Mouse (Mus musculus) left cerebral cortex, adult 18-20 months (tissue): ENCODE results near the gene Rnls. TPM values are rescaled to one million over a fixed set of nuclear protein-coding genes. Genes with fewer than 3 reads are reported as not detected.
A peak's percentile ranks its signal among the peaks of the same experiment; 100 is the strongest.
"Not testable (repeated sequence)": the region's sequence is repeated elsewhere in the genome, so short reads cannot be mapped to it uniquely, and the experiment has no call there.

Experiments
- DNase-seq, 2 experiments: peaks; one replicate each; pipeline ENCODE4 v3.0.0; 2021 to 2022; ENCODE audit warnings: low spot score in 2 of 2, mixed read lengths in 1 of 2
- long read RNA-seq, 2 experiments: library from polyadenylated mRNA; stranded (forward); transcript quantifications; one replicate each; pipeline ENCODE4 v2.0.0; 2021
- total RNA-seq, 2 experiments: library from RNA; stranded (reverse); gene quantifications; 2 replicates each; pipeline ENCODE4 v1.2.3; 2021

Gene Rnls
- total RNA-seq: 1 to 10 TPM; 1.1 to 1.9 TPM
- long read RNA-seq, experiment 1, partial matches to known transcripts: 0 of 1 reads
- long read RNA-seq, experiment 1, other reads (novel, unspliced or antisense): 0 of 1 reads
- long read RNA-seq, experiment 2, partial matches to known transcripts: 0 of 4 reads
- long read RNA-seq, experiment 2, other reads (novel, unspliced or antisense): 0 of 4 reads

DNA sequence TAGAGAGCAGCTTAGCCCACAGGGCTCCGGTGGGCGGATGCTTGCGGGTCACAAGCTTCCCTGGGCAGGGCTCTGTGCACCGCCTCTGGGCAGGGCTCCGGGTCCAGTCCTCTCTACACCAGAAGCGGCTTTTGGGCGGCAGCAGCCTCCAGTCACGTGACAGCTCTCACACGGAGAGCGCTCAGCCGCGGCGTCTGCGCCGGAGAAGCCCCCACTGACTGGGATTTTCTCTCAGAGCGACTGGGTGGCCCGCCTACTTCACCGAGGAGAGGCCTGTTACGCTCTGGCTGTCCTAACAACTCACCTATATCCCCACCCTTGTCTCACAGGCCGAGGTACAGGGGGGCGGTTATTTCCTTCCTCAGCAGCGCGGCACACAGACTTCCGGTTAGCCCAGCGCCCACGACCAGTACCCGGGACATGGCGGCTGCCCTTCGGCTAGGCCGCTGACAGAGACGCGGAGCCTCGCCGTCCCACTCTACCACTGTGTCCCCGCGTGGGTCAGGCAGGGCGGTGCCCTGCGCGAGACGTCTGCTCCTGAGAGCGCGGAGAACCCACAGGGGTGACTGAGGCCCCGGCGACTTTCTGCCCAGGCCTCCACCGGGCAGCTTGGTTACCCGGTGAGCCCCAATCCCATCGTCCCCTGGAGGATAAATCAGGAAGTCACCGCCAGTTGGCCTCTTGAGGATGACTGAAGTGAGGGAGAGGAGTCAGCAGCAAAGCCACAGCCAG lies at the start of gene Rnls:
Gene Rnls (minus strand): TSS at position 645 of the 732 bp plus-strand sequence.
- DNase-seq: peak; percentile 74 to 83

DNA sequence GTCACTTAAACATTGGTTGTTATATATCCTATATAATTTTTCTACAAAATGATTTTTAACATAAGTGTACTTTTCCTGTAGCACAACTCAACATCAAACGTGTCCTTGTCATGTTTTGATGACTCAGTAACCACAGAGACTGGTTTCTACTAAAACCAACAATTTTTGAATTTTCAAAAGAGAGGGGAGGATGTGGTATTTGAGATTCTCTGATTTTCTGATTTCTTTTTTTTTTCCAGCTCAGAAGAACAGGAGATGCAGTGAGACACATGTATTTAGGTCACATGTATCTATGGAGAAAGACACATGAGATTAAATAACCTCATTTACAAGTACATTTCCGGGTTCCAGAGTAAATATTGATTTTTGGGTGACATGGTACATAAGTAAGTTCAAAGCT lies 37.4 kb upstream of the Rnls start:
- DNase-seq: no peak

DNA sequence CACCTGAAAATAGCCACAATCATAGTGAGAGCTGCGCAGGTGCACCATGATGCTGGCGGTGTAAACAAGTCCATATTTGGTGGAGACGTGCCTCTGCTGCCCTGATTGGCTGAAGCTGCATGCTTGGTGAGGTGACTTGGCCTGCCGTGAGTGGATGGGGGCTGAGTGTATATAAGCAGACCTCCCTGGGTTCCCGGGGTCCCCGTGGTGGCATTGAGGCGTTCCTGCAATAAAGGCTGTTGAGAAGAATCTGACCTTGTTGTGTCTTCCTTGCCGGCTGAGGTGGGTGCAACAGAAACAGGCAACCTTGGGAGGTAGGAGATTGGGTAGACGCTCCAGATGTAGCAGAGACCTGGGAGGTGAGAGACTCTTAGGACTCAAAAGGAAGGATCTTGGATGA lies 27.3 kb upstream of the Rnls start:
- not testable (repeated sequence) for DNase-seq

DNA sequence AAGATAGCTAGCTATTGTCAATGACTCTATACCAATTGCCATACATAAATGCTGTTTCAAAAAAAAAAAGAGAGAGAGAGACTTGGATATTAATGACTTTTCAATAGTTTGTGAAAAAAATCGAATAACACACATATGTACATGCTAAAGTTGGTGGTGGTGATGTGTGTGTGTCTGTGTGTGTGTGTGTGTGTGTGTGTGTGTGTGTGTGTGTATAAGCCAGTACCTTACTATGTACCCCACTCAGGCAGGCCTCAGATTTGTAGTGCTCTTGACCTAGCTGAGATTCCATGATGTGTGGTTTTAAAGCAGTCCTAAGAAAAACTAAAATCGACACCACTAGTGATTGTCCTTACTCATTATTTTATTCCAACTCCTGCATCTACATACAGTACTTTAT lies 11.3 kb downstream of the Rnls start:
- DNase-seq: no peak

DNA sequence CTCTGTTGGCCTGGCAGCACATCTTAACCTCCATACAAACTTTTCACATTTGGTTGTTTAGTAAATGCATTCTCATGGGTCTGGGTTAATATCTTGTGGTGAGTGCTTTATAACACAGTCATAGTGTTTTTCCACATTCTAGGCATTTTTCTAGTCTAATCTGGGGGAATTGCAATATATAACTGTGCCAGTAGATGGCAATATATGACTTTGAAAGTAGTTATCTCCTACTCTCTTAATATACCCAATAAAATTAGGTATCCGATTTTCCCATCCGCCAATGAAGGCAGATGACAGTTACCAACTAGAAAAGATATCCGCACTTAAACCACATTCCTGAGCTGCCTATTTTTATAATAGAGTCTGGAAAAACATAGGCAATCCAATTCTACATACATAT lies 11.7 kb downstream of the Rnls start:
- no peak for DNase-seq

DNA sequence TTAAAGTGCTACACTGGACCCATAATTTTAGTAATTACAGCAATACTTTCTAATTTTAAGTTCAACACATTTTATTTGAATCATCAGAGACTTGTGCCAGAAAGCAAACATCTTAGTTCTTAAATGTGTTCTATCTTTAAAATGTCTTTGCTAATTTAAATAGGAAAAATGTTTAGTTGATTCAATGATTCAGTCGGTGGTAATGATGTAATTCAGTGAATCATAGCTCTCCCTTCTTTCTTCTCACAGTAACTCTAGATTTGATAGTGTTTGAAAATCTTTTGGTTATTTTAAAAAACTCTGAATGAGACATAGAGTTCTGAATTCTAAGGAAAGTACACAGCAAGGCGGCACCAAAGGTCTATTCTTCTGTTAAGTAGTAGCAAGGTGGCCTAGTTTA lies 23.3 kb downstream of the Rnls start:
- DNase-seq: no peak

DNA sequence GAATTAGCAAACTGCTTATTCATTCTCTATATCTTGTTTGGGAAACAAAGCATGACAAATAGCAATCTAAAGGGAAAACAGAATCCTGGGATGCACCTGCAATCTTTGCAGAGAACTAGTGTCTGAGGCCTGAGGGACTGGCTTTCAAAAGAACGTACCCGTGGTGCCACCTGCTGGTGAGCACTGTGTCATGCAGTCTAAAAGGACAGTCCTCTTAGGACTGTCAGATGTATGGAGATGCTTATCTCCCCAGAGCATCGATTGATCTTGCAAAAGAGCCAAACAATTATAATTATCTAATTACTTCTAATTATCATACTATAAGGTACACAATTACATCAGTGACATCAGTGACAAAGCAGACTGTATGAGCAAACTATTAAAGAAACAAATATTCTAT lies 25.4 kb downstream of the Rnls start:
- DNase-seq: peak; percentile 72 to 84

DNA sequence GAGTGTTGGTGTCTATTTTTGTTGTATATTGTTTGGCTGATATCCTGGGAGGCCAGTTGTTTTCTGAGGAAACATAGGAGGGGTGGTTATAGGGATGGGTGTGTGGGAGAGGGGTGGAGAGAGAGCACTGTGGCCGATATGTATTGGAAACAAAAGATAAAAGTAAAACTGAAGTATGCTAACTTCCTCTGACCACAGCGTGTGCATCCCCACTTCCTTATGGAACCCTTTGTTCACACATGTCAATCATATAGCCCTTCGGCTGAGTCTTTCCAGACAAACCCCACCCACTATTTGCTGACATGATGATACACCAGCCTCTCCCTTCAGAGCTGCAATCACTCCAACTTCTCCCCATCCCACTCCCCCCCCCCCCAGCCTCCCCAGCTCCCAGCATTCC lies 35.1 kb downstream of the Rnls start:
- no peak for DNase-seq

DNA sequence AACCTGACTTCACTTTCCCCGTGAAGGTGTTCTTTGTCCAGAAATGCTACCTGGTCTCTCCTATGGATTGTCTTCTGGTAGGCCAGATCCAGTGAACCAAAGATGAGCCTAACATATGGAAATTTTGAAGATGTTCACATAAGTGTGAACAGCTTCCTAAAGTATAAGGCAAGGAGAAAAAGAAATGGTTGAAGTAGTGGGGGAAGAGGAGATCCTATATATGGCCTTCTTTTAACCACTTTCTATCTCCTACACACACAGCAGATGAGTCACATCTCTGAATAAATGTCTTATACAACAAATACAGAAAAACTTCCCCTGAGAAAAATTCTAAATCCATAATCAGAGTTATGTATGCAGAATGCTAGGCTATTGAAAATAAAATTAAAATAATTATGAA lies 52.0 kb downstream of the Rnls start:
- no peak for DNase-seq

DNA sequence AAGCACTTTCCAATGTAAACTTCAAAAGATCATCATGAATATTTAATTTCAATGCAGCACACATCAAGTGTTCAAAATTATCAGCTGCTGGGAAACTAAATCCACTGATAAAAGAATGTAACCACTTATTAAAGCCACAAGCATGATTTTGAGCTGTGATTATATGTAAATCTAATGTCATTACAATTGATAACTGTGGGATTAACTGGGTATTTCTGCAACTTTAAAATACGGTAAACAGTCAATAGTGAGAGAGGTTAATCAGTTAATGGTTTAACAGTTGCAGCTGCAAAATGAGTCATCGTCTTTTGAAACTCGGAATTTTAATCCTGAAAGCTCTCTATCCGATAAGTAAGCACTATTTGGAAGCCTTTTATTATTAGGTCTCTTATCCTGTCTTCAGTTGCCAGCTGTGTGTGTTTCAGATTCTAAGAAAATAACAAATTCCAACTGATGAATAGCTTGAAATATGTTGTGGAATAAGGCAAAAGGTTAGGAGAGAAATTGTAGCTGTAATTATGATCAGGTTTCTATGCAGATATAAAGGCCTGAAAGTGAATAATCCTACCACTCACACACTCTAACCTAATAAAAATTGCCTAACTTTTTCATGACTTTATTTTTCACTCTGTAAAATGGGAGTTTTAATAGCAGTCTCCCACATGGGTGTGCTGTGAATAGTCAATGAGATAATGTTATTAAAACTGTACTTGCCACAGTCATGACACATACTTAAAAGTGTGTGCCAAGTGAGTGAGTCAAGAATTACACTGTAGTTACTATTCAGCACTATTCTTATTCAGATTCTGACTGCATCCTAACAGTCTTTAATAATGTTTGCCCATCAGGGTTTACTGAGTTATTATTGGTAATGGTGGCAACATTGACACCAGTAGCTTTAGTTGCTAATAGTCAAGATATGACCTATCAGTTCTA lies 65.1 kb downstream of the Rnls start:
- DNase-seq: no peak

DNA sequence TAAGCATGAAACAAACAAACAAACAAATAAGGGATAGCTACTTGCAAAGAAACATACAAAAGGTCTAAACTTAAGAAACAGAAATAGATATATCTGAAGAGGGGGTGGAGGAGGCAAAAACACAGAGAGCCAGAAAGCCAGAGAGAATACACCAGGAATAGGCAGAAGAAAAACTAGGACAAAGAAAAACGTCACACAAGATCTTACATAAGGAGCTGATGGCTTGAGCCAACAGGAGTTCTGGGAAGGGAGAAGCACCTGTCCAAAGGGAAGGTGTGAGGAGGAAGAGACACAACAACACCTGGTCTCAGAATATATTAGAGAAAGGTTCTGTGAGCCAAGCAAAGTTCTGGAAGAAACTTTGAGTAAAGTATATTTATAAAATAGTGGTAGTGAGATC lies 73.3 kb downstream of the Rnls start:
- peak; percentile 9 to 17 for DNase-seq

DNA sequence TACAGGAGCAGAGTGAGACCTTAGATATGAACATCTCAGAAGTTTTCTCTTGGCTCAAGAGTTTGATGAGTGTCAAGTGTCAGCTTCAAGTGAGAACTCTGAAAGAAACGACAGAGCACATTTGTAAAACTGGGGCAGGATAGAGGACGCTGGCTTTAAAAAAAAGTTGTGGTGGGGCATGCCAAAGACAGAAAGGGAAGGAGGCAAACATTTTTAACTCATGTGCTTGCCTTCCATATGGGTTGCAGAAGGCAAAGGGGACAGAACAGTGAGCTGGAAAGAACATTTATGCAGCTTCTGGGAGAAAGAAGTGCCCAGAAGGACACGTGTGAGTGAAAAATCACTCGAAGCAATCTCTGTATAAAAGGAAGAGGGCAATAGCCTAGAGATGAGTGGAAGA lies 75.0 kb downstream of the Rnls start:
- DNase-seq: peak; percentile 12 to 28

DNA sequence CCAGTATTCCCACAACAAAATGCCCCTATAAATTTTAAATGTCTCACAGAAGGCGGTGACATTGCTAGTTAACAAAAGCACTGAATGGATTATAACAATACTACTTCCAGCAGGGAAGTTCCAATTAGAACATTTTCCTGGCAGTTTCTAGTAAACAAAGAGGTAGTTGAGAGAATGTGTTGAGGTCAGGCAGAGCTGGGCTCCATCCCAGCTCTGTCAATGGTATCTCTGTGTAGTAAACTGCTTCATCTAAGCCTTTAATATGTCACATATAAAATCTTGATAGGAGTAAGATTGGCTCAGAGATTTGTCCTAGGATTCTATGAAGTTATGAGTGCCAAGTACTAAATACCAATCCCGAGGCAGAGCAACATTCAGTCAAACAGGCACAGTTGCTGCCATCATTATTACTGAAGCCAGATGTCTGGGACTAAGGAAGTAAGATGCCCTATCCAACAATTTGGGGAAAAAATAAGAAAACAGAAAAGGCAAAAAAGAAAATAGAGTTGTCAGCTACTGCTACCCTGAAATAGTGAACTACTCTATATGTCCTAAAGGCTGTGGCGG lies 92.3 kb downstream of the Rnls start:
- DNase-seq: no peak

DNA sequence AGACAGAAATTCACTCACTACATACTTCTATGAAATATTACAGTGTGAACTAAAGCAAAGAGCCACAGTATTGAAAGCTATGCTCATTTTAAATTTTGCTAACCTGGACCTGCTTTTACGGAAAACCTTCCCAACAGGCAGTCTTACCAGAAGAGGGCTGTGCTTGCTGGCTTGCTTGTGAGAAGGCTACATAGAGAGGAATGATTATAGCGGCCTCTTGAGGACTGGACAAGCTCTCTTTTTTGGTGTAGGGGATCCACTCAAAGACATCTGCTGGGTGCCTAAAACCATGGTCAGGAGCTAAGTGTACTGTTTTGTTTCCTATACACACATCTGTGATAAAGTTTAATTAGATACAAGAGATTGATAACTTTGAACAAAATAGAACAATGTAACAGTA lies 95.8 kb downstream of the Rnls start:
- no peak for DNase-seq

DNA sequence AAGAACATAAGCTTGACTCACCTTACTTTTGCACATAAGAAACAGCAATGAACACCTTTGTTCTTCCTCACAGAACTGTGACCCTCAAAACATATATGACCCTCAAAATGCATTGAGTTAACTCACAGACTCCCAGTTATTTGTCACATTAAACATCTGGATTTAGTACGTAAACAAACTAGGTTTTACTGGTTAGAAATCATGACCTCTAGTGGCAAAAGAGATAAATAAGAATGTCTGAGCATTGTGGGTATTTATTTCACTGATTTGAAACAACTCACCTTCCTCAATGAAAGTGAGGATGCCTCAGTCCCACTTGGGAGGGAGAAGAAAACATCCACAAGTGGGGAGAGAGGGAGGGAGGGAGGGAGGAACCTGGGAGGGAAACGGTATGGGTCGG lies 109.1 kb downstream of the Rnls start:
- DNase-seq: no peak

DNA sequence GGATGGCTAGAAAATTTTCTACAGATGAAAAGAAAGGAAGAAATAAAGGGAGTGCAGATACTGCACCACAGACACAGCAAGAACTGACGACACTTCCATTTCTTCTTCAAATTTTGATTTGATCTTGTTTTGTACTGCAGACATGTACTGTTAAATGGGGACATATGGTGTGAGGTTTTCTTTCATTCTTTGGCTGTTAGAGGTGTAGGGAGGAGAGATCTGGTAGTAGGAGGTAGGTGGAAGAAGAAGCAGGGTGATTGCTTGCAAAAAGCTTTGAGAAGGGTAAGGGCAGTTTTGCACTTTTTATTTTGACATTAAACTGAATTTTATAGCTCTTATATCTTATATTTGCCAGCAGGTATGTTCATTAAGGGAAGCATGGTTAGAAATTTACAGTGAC lies 115.7 kb downstream of the Rnls start:
- DNase-seq: no peak

DNA sequence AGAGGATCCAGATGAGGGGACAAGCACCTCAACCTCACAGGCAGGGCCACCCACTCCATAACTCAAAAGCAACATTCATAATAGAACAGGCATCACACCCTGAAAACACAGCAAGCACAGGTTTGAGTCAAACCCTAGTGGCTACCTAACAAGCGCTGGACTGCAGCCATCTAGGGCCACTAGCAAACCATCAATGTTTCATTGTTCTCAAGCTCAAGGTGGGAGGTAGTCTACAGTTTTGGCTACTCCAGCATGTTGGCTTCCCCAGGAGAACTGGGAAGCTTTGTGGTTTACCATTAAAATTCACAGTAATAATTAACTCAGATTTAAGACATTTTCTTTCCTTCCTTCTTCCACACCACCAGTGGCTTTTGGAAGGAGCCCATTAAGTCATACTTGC lies 118.4 kb downstream of the Rnls start:
- no peak for DNase-seq

DNA sequence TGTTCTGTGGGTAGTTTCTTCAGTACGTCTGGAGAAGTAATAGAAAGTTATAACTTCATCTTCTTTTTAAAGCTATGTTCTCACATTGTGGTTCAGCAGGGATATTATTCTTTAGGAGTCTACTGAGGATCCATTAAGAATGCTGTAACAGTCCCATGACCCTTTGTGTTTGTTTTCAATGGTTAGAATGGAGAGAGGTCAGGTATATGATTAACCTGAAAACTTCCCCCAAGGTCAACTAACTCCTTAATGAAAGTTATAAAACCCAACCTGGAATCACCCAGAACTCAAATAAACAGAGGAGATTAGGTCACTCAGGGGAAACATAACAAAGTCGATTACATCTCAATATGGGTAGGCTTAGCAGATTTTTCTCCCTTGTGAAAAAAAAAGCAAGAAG lies 120.5 kb downstream of the Rnls start:
- no peak for DNase-seq

DNA sequence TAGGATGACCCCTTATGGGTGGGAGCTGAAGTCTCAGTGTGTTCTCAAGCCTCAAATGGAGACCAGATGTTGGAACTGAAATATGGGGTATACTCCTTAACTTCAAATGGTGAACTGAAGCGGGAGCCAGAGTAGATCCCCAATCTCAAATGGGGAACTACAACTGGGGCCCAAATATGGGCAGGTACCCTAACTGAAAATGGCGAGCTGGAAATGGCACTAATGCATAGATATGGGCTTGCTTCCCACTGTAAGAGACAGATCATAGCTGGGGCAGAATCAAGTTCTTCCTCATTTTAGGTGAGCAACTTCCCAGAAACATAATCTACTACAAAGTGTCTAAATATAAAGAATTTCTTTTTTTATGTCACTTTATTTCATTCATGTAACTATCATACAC lies 121.9 kb downstream of the Rnls start:
- DNase-seq: no peak

DNA sequence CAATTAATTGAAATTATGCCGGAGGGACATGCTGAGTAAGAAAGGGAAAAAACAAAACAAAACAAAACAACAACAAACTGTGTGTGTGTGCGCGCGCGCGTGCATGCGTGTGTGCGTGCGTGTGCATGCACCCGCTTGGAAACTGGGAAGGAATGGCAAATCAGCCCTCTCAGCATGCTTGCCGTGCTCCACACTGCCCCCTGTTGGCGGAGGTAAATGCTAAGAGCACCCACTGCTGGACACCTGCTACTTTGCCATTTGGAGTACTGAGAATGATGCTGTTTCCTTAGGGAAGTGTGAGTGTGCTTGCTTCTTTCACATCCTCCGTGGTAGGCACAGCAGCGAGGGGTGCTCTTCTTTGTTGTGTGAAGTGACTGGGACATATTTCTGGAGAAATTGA lies 124.1 kb downstream of the Rnls start:
- no peak for DNase-seq

DNA sequence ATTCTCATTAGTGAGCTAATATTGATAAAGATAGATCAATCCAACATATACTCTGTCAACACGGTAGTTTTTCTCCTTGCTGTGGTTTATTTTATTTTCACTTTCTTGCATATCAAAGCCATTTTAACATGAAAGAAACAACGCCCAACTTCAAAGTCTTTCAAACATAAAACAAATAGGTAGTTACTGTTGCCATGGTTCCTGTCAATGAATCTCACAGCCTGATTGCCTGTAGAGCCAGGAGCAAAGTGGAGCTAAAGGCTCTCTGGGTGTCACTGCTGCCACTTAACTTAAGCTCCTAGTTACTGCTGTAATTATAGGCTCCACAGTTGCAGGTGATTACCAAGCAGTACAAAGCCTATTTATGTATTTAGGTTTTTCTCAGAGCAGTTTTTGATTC lies 126.8 kb downstream of the Rnls start:
- DNase-seq: no peak
